Mouse (Mus musculus) testis, adult 2 months (tissue): ENCODE measurements around the gene Tmem245. TPM values are rescaled to one million over a fixed set of nuclear protein-coding genes. Genes with fewer than 3 reads are reported as not detected.
A peak's percentile ranks its signal among the peaks of the same experiment; 100 is the strongest.
"Not testable (repeated sequence)": the region's sequence is repeated elsewhere in the genome, so short reads cannot be mapped to it uniquely, and the experiment has no call there.

Source experiments
- H3K27ac ChIP-seq: fragments of 200-500 bp; 2 replicates; pipeline ENCODE4 v1.5.1; 2012; ENCODE audit warnings: low read depth, low read length; ENCODE audit not compliant: control insufficient read depth, insufficient read depth
- H3K27me3 ChIP-seq: fragments of 200-500 bp; 2 replicates; pipeline ENCODE4 v1.6.1; 2012; ENCODE audit warnings: mild to moderate bottlenecking, low read length, moderate library complexity; ENCODE audit not compliant: control insufficient read depth, insufficient read depth
- H3K36me3 ChIP-seq: fragments of 200-500 bp; 2 replicates; pipeline ENCODE4 v1.6.1; 2012; ENCODE audit warnings: mild to moderate bottlenecking, low read length; ENCODE audit not compliant: control insufficient read depth, insufficient read depth
- H3K4me1 ChIP-seq: fragments of 200-500 bp; 2 replicates; pipeline ENCODE4 v1.6.1; 2012; ENCODE audit warnings: low read length; ENCODE audit not compliant: control insufficient read depth, insufficient read depth
- H3K4me3 ChIP-seq: fragments of 200-500 bp; 2 replicates; pipeline ENCODE4 v1.5.1; 2012; ENCODE audit warnings: low read depth, mild to moderate bottlenecking, low read length, moderate library complexity, mixed read lengths; ENCODE audit not compliant: control insufficient read depth
- CTCF ChIP-seq: fragments of 200-500 bp; IDR thresholded peaks from 2 replicates; pipeline ENCODE4 v1.5.1; 2012; ENCODE audit warnings: low read depth, mild to moderate bottlenecking, inconsistent platforms, low read length, moderate library complexity; ENCODE audit not compliant: control insufficient read depth, insufficient read depth, insufficient replicate concordance
- POLR2A ChIP-seq: fragments of 200-500 bp; IDR thresholded peaks from 2 replicates; pipeline ENCODE4 v1.6.1; 2012; ENCODE audit warnings: low read depth, mild to moderate bottlenecking, inconsistent platforms, low read length, moderate library complexity; ENCODE audit not compliant: control insufficient read depth
- polyA plus RNA-seq: library from polyadenylated mRNA; depleted of rRNA; stranded (reverse); fragments of >200 nt; gene quantifications from 2 replicates; pipeline ENCODE4 v1.2.3, GENCODE M21; 2012

Tmem245 gene
- polyA plus RNA-seq, 1 experiment = 3.9 TPM

DNA sequence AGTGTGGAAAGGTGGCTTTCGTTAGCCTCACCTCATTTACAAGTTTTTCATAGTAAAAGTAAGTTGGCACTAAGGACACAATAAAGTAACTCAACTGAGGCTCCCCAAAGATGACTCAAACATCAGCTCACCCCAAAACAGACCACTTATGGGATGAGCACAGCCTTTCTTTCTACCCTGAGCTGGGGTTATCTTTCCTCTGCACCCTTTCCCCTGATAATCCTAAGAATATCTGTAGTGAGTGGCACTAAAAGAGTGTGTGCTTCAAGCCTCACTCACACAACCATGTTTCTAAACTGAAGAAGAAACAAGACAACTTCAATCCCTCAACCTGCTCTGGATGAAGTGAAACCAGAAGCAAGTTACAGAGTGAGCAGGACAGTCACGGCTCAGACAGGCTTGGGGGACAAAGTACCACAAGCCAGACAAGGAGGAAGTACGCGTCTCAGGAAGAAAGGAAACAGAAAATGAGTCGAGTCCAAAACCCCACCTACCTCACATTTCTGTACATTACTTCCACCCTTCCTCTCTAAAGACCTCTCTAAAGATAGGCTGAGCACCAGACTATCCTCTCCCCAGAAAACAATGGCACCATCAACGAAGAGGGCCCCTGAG, 54.6 kb downstream of the Tmem245 start:
- H3K27ac ChIP-seq = no peak overlapping the region
- H3K4me1 ChIP-seq = no peaks in the 10 kb centered on the region
- no peaks in the 10 kb centered on the region for H3K36me3 ChIP-seq
- TF ChIP-seq POLR2A (no peak), CTCF (no peak)
- no peaks in the 10 kb centered on the region for H3K27me3 ChIP-seq
- no peak overlapping the region for H3K4me3 ChIP-seq

DNA sequence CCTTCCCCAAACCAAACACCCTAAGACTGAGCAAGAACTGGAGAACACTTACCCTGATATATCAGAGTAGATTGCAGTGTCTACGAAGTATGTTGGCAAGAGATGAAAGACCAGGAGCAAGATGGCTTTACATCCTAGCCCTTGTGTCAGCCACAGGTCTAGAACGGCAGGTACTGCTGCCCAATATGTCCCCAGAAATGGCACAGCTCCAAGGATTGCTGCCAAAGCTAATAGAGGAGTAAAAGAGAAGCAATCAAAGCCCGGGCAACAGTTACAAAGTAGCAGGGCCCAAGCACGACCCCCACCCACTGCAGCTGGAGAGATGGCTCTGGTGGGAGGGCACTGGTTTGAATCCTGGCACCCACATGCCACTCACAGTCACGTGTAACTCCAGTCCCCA, 58.8 kb downstream of the Tmem245 start:
- H3K36me3 ChIP-seq = no peaks in the 10 kb centered on the region
- H3K27me3 ChIP-seq = no peaks in the 10 kb centered on the region
- TF ChIP-seq CTCF (no peak), POLR2A (no peak)
- H3K4me3 ChIP-seq = no peak overlapping the region
- H3K4me1 ChIP-seq = no peaks in the 10 kb centered on the region
- H3K27ac ChIP-seq = no peak overlapping the region

DNA sequence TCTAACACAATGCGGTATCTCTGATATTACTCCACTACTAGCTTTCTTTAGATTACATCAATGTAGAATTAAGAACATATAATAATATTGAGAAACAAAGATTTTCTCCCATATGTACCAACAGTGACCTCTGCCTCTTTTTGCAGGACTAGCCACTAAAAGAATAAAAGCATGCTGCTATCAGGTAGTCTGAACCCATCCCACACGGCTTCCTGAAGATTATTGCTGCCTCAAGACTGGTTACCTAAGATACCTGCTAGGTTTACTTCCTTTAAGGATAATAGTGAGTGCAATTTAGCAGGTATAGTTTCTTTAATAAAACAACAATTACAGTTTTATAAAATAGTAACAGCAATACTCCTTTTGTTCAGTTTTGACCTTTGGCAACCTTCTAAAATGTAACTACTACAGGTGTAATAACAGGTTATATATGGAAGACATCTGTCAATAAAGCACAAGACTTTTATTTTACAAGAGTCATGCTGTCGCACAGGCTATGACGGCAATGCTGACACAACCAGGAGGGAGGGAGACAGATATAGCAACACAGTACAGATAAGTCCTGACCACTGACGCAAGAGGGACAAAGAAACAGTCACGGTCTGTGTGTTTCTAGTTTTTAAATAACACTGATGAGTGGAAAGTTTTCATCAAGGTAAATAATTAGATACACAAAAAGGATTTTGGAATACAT, 60.8 kb downstream of the Tmem245 start:
- H3K36me3 ChIP-seq = no peaks in the 10 kb centered on the region
- TF ChIP-seq CTCF = no peak
- TF ChIP-seq POLR2A = no peak

DNA sequence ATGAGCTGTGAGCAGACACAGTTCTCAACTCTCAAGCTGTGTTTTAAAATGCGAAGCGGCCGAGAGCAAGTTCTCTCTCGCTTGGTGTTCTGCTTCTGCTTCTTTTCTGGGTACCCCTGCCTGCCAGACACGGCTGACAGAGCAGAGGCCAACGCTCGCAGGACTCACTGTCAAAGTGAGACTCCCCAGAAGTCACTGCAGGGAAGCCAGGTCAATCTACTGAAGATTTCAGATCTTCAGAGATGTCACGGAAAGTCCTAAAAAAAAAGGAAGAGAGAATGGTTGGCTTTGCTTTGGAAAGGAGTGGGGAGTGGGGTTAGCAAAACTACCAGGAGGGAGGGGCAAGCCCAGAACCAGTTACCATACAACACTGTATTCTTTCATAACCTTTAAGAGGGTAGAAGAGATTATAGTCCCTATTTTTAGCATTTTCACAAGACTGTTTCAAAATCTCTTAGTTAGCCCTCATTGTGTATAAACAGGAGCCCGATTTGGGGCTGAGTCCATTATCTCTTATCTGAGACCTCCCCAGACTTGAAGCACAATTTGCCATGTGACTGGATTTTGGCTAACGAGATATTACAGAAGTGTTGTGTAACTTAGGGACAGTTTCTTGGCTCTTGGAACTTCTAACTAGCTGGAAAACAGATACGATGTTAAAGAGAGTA, 67.1 kb downstream of the Tmem245 start:
- H3K4me3 ChIP-seq = no peak overlapping the region
- no peaks in the 10 kb centered on the region for H3K36me3 ChIP-seq
- H3K4me1 ChIP-seq = no peaks in the 10 kb centered on the region
- H3K27ac ChIP-seq = 0 out of 2 replicates have a peak overlapping the region, but pooled peaks have one; percentile 25
- TF ChIP-seq CTCF (no peak), POLR2A (no peak)
- no peaks in the 10 kb centered on the region for H3K27me3 ChIP-seq

More for the DNA sequence above, 60.8 kb downstream of the Tmem245 start:
- no peaks in the 10 kb centered on the region for H3K4me1 ChIP-seq
- H3K27me3 ChIP-seq = no peaks in the 10 kb centered on the region
- no peak overlapping the region for H3K27ac ChIP-seq
- no peak overlapping the region for H3K4me3 ChIP-seq

DNA sequence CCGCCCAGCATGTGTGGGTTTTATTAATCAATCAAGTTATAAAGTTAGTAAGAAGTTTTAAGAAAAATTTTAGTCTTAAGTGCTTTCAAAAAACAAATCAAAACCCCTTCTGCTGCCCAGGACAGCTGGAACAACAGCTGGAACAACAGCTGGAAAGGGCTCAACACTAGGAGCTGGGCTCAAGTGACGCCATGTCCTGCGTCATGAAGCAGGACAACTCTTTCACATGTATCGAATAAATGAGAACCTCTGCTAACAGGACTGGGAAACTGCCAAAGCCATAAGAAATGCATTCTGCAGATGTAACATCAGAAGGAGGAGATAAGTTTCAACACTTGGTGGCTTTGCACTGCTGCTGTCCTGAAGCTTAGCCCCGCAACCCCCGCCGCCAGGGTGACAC, 68.3 kb downstream of the Tmem245 start:
- H3K27me3 ChIP-seq = no peaks in the 10 kb centered on the region
- no peaks in the 10 kb centered on the region for H3K36me3 ChIP-seq
- no peaks in the 10 kb centered on the region for H3K4me1 ChIP-seq
- TF ChIP-seq CTCF (no peak), POLR2A (no peak)
- H3K4me3 ChIP-seq = no peak overlapping the region
- no peak overlapping the region for H3K27ac ChIP-seq

DNA sequence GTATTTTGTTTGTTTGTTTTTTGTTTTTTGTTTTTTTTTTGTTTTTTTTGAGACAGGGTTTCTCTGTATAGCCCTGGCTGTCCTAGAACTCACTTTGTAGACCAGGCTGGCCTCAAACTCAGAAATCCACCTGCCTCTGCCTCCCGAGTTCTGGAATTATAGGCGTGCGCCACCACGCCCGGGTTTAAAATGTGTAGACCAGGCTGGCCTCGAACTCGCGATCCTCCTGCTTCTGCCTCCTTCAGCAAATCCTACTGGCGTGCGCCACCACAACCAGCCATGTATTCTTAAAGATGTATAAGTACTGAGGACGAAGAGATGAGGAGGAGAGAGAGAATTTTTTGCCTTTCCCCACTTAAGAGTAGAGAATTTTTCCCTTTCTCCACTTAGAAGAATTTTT, 76.7 kb downstream of the Tmem245 start:
- not testable (repeated sequence) for H3K27me3 ChIP-seq, H3K4me3 ChIP-seq, H3K4me1 ChIP-seq, H3K27ac ChIP-seq, H3K36me3 ChIP-seq

DNA sequence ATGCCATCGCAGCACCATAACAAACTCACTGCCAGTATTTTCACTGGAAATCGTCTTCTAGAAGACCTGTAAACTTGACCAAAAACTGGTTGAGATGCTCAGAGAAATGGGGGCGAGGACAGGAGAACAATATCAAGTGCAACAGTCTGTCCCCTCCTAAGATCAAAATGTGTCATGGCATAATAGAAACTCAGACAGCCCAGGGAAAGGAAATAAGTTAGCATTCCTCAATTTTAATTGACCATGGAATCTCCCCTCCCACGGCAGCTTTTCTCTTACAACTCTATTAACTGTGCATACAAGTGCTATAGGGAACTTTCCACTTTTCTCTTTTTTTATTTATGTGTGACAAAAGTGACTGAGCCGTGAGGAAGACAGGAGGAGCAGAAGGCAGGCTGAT, 79.5 kb downstream of the Tmem245 start:
- no peak overlapping the region for H3K4me3 ChIP-seq
- no peaks in the 10 kb centered on the region for H3K27me3 ChIP-seq
- TF ChIP-seq CTCF = no peak
- no peak for TF ChIP-seq POLR2A
- peaks cover 10% of the 10 kb centered on the region for H3K4me1 ChIP-seq
- no peaks in the 10 kb centered on the region for H3K36me3 ChIP-seq
- H3K27ac ChIP-seq = no peak overlapping the region

DNA sequence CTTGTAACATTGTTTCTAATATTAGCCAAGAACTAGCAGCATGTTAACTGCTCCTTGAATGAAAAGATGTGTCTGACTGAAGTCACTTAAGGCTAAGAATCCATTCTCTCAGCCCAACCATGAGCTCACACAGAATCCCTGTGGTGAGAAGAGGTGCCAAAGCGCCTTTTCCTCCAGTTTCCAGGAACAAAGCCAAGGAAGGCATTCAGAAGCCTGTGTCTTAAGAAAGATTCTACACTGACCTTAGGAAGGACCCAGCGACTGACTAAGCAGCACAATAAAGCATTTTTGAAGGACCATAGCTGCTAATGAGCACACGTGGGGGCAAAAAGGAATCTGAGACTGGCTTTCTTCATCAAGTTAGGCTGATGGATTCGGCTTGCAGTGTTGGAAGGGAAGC, 81.3 kb downstream of the Tmem245 start:
- H3K27ac ChIP-seq = no peak overlapping the region
- no peaks in the 10 kb centered on the region for H3K36me3 ChIP-seq
- H3K4me1 ChIP-seq = peaks cover 10% of the 10 kb centered on the region
- no peaks in the 10 kb centered on the region for H3K27me3 ChIP-seq
- H3K4me3 ChIP-seq = no peak overlapping the region
- TF ChIP-seq CTCF = no peak
- no peak for TF ChIP-seq POLR2A
